Mouse (Mus musculus): ENCODE data around the gene Saa3.

DNA sequence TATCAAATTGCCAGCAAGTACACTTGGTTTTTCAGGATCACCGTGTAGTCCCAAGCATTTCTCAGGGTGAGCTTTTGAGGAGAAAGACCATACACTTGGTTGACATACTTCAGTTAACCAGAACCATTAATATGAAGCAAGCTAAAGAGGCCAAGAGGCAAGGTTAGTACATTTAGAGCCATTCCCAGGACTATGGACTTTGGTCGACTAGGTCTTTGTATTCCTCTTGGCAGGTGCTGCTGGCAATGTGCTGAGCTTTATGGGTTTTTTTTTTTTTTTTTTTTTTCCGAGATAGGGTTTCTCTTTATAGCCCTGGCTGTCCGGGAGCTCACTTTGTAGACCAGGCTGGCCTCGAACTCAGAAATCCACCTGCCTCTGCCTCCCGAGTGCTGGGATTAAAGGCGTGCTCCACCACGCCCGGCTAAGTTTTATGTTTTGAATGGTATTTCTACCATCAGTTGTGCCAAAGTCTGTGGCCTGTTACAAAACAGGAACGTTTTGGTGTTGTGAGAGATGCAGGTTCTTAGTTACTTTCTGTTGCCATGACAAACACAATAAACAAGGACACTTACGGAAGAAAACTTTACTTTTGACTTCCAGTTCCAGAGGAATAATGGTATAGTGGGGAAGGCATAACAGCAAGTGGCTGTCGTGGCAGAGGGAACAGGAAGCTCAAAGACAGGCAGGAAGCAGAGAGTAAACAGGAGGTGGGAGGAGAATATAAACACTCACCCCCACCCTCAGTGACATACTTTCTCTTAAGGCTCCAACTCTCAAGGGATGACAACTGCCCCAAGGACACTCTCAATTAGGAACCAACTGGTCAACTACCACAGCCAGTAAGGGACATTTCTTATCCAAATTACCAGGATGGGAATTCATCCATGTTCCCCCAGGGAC lies 23.3 kb upstream of the Saa3 start:
- no peak for TF ChIP-seq GATA1 (IDR thresholded peaks at IDR 0.05; ENCODE audit: low read length)
- no peak for TF ChIP-seq TAL1 (IDR thresholded peaks at IDR 0.05; ENCODE audit: low read length)
